Mouse (Mus musculus) spleen, postnatal 14 days (tissue): Measurements from ENCODE around the gene Stac2.
A peak's percentile ranks its signal among the peaks of the same experiment; 100 is the strongest.

Experiments used
- DNase-seq, 2 experiments: peaks; one replicate each; pipeline ENCODE4 v3.0.0; 2021 to 2022; ENCODE audit warnings: low spot score in 2 of 2

The Stac2 gene

GRCm38 (mm10) chr11:98021565-98022252 is 31.6 kb downstream of the Stac2 start:
- DNase-seq = no peak

GRCm38 (mm10) chr11:98021118-98021517 is 32.1 kb downstream of the Stac2 start:
- no peak for DNase-seq

GRCm38 (mm10) chr11:98020710-98021109 is 32.6 kb downstream of the Stac2 start:
- no peak for DNase-seq

- no peak for DNase-seq
Observed at GRCm38 (mm10) chr11:98019883-98020610, 33.2 kb downstream of the Stac2 start.

- no peak for DNase-seq
Observed at GRCm38 (mm10) chr11:98018858-98019641, 34.2 kb downstream of the Stac2 start.

- no peak for DNase-seq
Observed at GRCm38 (mm10) chr11:98018222-98018621, 35.0 kb downstream of the Stac2 start.

- DNase-seq = no peak
Observed at GRCm38 (mm10) chr11:98016824-98017223, 36.4 kb downstream of the Stac2 start.

- DNase-seq = no peak
Observed at GRCm38 (mm10) chr11:98016177-98016576, 37.1 kb downstream of the Stac2 start.

GRCm38 (mm10) chr11:98012831-98013230 is 40.4 kb downstream of the Stac2 start:
- no peak for DNase-seq

- no peak for DNase-seq
Observed at GRCm38 (mm10) chr11:98011716-98012115, 41.5 kb downstream of the Stac2 start.

GRCm38 (mm10) chr11:98008087-98008486 is 45.2 kb downstream of the Stac2 start:
- DNase-seq = no peak

GRCm38 (mm10) chr11:98005686-98006085 is 47.6 kb downstream of the Stac2 start:
- DNase-seq = no peak

GRCm38 (mm10) chr11:98005076-98005475 is 48.2 kb downstream of the Stac2 start:
- no peak for DNase-seq

- DNase-seq = no peak
Observed at GRCm38 (mm10) chr11:98004161-98004560, 49.1 kb downstream of the Stac2 start.

GRCm38 (mm10) chr11:98003171-98003671 is 50.0 kb downstream of the Stac2 start:
- DNase-seq = no peak

- peak; percentile 78 to 88 for DNase-seq
Observed at GRCm38 (mm10) chr11:98002627-98003026, 50.6 kb downstream of the Stac2 start.

- DNase-seq = no peak
Observed at GRCm38 (mm10) chr11:98001986-98002385, 51.3 kb downstream of the Stac2 start.

- no peak for DNase-seq
Observed at GRCm38 (mm10) chr11:98001351-98001824, 51.9 kb downstream of the Stac2 start.

- DNase-seq = peak; percentile 49 to 60
Observed at GRCm38 (mm10) chr11:98000378-98001140, 52.7 kb downstream of the Stac2 start.

GRCm38 (mm10) chr11:97999748-98000147 is 53.5 kb downstream of the Stac2 start:
- DNase-seq = no peak

- DNase-seq = no peak
Observed at GRCm38 (mm10) chr11:97998898-97999608, 54.2 kb downstream of the Stac2 start.
